Mouse (Mus musculus) stomach, embryonic 14.5 days (tissue): Measurements from ENCODE around the gene Urod. TPM values are rescaled to one million over a fixed set of nuclear protein-coding genes. Genes with fewer than 3 reads are reported as not detected.

Experiments
- ATAC-seq: fragments of 200-750 bp; cut with Nextera tagmentation; 2 replicates; pipeline ENCODE4 v1.8.0; 2017; ENCODE audit warnings: low read depth, moderate TSS enrichment; ENCODE audit not compliant: insufficient number of reproducible peaks, insufficient read depth, low FRiP score
- H3K27ac ChIP-seq: fragments of 300-500 bp; sonication (generic); 2 replicates; pipeline ENCODE4 v1.5.1; 2014; ENCODE audit warnings: mild to moderate bottlenecking, low read length, moderate library complexity, mixed read lengths
- H3K27me3 ChIP-seq: fragments of 300-500 bp; sonication (generic); 2 replicates; pipeline ENCODE4 v1.6.1; 2014; ENCODE audit warnings: low read length, control low read depth, mixed read lengths; ENCODE audit not compliant: control insufficient read depth, insufficient read depth
- H3K36me3 ChIP-seq: fragments of 300-500 bp; sonication (generic); 2 replicates; pipeline ENCODE4 v1.6.1; 2014; ENCODE audit warnings: mild to moderate bottlenecking, control low read depth, low read length, moderate library complexity, mixed read lengths; ENCODE audit not compliant: control insufficient read depth, insufficient read depth
- H3K4me1 ChIP-seq: fragments of 300-500 bp; sonication (generic); 2 replicates; pipeline ENCODE4 v1.6.1; 2014; ENCODE audit warnings: low read length, control low read depth, mixed read lengths; ENCODE audit not compliant: control insufficient read depth, insufficient read depth
- H3K4me2 ChIP-seq: fragments of 300-500 bp; sonication (generic); replicated peaks from 2 replicates; pipeline ENCODE4 v1.6.1; 2014; ENCODE audit warnings: low read depth, low read length, control low read depth
- H3K4me3 ChIP-seq: fragments of 300-500 bp; sonication (generic); 2 replicates; pipeline ENCODE4 v1.5.1; 2014; ENCODE audit warnings: low read depth, low read length, control low read depth
- H3K9ac ChIP-seq: fragments of 300-500 bp; sonication (generic); replicated peaks from 2 replicates; pipeline ENCODE4 v1.6.1; 2014; ENCODE audit warnings: low read depth, mild to moderate bottlenecking, control low read depth, low read length, moderate library complexity, mixed read lengths
- H3K9me3 ChIP-seq: fragments of 300-500 bp; sonication (generic); 2 replicates; pipeline ENCODE4 v1.6.1; 2016; ENCODE audit warnings: low read depth, low read length, control low read depth; ENCODE audit not compliant: control insufficient read depth
- WGBS: fragments of 180-500 bp; shearing (Covaris S2); extraction: QIAGEN DNeasy Blood & Tissue Kit; methylation state at CpG from one replicate; pipeline ENCODE4 v1.1.7; 2014; 5-methylcytosine and 5-hydroxymethylcytosine counted together
- polyA plus RNA-seq: library from polyadenylated mRNA; unstranded; fragments of >200 nt; fragmentation: Nextera tagmentation; extraction: Ambion mirVana; gene quantifications from 2 replicates; pipeline ENCODE4 v1.2.1, GENCODE M21; 2014

Gene Urod
- polyA plus RNA-seq, 1 experiment from 2014 or later, result 85.2 TPM

DNA sequence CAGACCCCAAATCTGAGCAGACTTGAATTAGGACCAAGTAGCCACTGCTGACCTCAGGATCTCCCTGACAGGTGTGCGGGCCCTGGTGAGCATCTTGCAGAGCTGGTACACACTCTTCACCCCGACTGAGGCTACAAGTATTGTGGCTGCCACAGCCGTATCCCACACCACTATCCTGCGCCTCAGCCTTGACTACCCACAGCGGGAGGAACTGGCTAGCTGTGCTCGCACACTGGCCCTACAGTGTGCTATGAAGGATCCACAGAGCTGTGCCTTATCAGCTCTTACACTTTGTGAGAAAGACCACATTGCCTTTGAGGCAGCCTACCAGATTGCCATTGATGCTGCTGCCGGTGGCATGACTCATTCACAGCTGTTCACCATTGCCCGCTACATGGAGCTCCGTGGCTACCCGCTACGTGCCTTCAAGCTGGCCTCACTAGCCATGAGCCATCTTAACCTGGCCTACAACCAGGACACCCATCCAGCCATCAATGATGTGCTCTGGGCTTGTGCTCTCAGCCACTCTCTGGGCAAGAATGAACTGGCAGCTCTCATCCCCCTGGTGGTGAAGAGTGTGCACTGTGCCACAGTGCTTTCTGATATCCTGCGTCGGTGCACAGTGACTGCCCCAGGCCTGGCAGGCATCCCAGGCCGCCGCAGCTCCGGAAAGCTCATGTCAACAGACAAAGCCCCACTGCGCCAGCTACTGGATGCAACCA, 7.7 kb downstream of the Urod start:
- ATAC-seq, result peak; percentile 59; the same call in 1 of the 2 replicates
- H3K9ac ChIP-seq, result no peak overlapping the region
- H3K36me3 ChIP-seq, result no peaks in the 10 kb centered on the region
- H3K27ac ChIP-seq, result no peak overlapping the region
- H3K9me3 ChIP-seq, result no peaks in the 10 kb centered on the region
- H3K27me3 ChIP-seq, result no peaks in the 10 kb centered on the region
- 62% methylated on average over 17 of the region's 17 CpGs for WGBS
- no peak overlapping the region for H3K4me2 ChIP-seq
- H3K4me3 ChIP-seq, result no peak overlapping the region
- no peaks in the 10 kb centered on the region for H3K4me1 ChIP-seq

DNA sequence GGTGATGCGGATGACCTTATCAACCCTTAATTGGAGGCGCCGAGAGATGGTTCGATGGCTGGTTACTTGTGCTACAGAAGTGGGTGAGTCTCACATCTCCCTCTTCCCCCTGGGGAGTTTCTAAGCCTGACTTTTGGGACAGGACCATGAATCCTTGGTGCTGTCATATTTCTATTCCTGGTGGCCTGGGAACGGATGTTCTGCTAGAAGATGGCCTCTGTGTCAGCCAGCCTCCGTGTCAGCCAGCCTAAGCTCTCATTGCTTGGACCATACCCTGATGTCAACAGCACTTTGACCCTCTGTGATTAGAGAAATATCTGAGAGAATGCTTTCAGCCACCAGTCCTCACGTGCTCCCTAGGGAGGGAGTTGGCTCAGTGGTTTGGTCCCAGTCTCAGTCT, 8.5 kb downstream of the Urod start:
- Histone ChIP-seq H3K27me3 (no peaks in the 10 kb centered on the region), H3K4me1 (no peaks in the 10 kb centered on the region), H3K4me3 (no peak overlapping the region), H3K9ac (no peak overlapping the region), H3K4me2 (no peak overlapping the region), H3K27ac (no peak overlapping the region), H3K36me3 (no peaks in the 10 kb centered on the region), H3K9me3 (no peaks in the 10 kb centered on the region)
- no peak for ATAC-seq
- 92% methylated on average over 7 of the region's 7 CpGs for WGBS

DNA sequence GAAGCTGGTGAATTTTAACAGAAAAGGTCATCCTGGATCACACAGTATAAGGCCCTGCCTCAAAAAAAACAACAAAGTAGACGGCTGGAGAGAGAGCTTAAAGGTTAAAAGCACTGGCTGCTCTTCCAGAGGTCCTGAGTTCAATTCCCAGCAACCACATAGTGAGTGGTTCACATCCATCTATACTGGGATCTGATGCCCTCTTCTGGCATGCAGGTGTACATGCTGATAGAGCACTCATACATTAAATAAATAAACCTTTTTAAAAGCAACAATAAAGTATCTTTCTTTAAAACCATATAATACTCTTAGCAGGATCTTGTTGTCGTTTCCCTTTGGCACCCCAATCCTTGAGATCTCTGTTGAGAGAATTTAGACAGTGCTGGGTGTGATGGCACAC, 17.7 kb downstream of the Urod start:
- H3K4me1 ChIP-seq, result no peaks in the 10 kb centered on the region
- no peak for ATAC-seq
- H3K4me3 ChIP-seq, result no peak overlapping the region
- H3K27ac ChIP-seq, result no peak overlapping the region
- H3K4me2 ChIP-seq, result no peak overlapping the region
- H3K36me3 ChIP-seq, result no peaks in the 10 kb centered on the region
- 66% methylated on average over 2 of the region's 2 CpGs for WGBS
- no peaks in the 10 kb centered on the region for H3K27me3 ChIP-seq
- no peak overlapping the region for H3K9ac ChIP-seq
- no peaks in the 10 kb centered on the region for H3K9me3 ChIP-seq

DNA sequence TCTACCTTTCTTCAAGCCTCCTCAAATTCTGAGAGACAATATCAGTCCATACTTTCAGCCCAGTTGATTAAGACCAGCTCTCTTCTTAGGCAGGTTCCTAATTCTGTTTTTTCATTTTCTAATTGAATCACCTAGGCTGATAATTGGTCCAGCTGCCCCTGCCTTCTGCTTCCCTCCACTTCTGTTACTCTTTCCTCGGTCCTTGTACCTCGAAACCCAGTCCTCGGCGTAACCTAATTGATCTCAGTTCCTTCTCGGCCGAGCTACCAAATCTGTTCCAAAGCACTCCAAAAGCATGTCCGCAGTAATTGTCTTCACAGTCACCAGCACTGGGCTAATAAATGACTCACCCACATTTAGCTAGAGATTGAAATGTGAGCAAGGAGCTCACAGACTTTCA, 39.3 kb downstream of the Urod start:
- no peak for ATAC-seq
- Histone ChIP-seq H3K36me3 (no peaks in the 10 kb centered on the region), H3K4me2 (no peak overlapping the region), H3K9me3 (no peaks in the 10 kb centered on the region), H3K27me3 (no peaks in the 10 kb centered on the region), H3K4me1 (no peaks in the 10 kb centered on the region), H3K27ac (no peak overlapping the region), H3K4me3 (no peak overlapping the region), H3K9ac (no peak overlapping the region)
- WGBS, result 84% methylated on average over 7 of the region's 7 CpGs

DNA sequence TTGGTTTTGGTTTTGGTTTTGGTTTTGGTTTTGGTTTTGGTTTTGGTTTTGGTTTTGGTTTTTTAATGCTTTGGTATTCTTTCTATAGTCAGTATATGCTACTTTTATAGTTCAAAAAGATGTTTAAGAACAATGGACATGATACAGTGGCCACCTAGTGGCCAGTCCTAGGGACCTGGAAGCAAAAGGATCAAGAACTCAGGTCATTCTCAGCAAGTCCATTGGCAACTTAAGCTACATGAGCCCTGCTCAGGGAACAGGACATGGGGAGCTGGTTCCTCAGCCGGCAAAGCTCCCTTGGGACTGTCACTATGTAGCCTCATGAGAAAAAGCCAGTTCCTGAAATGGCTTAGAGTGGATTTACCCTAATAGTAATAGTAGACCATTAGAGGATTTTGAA, 42.6 kb downstream of the Urod start:
- H3K27me3 ChIP-seq, result no peaks in the 10 kb centered on the region
- no peak for ATAC-seq
- no peak overlapping the region for H3K9ac ChIP-seq
- 44% methylated on average over 1 of the region's 1 CpGs for WGBS
- H3K4me3 ChIP-seq, result no peak overlapping the region
- no peaks in the 10 kb centered on the region for H3K4me1 ChIP-seq
- no peak overlapping the region for H3K27ac ChIP-seq
- no peak overlapping the region for H3K4me2 ChIP-seq
- no peaks in the 10 kb centered on the region for H3K9me3 ChIP-seq
- no peaks in the 10 kb centered on the region for H3K36me3 ChIP-seq

DNA sequence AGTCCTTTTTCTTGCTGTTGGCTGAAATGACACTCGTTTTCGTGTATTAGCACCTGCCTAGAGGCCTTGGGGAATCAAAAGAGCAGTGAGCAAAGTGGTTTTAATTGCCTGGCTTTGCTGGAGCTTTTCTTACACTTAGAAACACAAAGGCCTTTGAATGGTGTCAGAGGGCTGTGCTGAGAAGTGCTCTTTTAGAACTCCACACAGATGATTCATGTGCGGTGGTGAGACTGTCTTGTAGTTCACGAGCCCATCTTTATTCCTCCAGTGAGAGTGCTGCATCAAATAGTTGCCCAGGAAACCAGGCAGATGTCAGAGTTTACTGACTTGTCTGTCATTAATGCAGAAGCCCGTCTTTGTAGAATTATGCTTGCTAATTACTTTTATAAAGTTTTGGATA, 50.2 kb downstream of the Urod start:
- Histone ChIP-seq H3K27ac (no peak overlapping the region), H3K9me3 (no peaks in the 10 kb centered on the region), H3K36me3 (no peaks in the 10 kb centered on the region), H3K4me1 (0 out of 2 replicates have a peak, but pooled peaks cover 4% of the 10 kb centered on the region), H3K4me3 (no peak overlapping the region), H3K9ac (no peak overlapping the region), H3K27me3 (no peaks in the 10 kb centered on the region), H3K4me2 (no peak overlapping the region)
- no peak for ATAC-seq
- WGBS, result 53% methylated on average over 5 of the region's 5 CpGs

DNA sequence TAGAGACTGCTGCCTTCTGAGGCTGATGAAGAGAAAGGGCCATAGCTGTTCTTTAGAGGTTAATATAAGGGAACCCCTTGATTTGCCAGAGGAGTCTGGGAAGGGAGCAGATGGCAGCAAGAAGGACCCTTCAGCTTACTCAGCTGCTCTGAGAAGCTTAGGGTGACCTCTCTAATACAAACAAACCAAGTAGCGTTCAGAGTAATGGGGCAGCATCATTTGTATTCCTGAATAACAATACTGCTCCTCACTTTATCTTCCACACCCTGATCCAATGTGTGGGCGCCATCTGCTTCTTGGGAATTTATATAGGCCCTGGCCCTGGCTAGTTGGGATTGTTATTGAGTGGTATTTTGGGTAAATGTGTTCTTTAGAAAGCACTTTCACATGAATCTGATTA, 51.5 kb downstream of the Urod start:
- Histone ChIP-seq H3K27me3 (no peaks in the 10 kb centered on the region), H3K4me1 (0 out of 2 replicates have a peak, but pooled peaks cover 4% of the 10 kb centered on the region), H3K27ac (no peak overlapping the region), H3K4me3 (no peak overlapping the region), H3K9ac (no peak overlapping the region), H3K9me3 (no peaks in the 10 kb centered on the region), H3K36me3 (no peaks in the 10 kb centered on the region), H3K4me2 (no peak overlapping the region)
- ATAC-seq, result no peak
- WGBS, result 46% methylated on average over 2 of the region's 2 CpGs
